Mouse (Mus musculus) heart, adult 9 months (tissue): ENCODE measurements around the gene Pdyn.

ENCODE experiments used
- DNase-seq, 2 experiments: peaks; one replicate each; pipeline ENCODE4 v3.0.0; 2022; ENCODE audit warnings: low spot score in 2 of 2

The Pdyn gene

GRCm38 (mm10) chr2:129654233-129654950, 45.3 kb downstream of the Pdyn start:
- DNase-seq: no peak

- DNase-seq: no peak
These were observed 46.0 kb downstream of the Pdyn start for GRCm38 (mm10) chr2:129653632-129654031.

- DNase-seq: peak in 1 of 2 experiments; percentile 11
These were observed 47.0 kb downstream of the Pdyn start for GRCm38 (mm10) chr2:129652616-129653015.
